Mouse (Mus musculus) heart, postnatal 0 days (tissue): ENCODE measurements around the gene Rho. TPM values are rescaled to one million over a fixed set of nuclear protein-coding genes. Genes with fewer than 3 reads are reported as not detected.
A peak's percentile ranks its signal among the peaks of the same experiment; 100 is the strongest.

Experiments used
- ATAC-seq: fragments of 200-750 bp; cut with Nextera tagmentation; 2 replicates; pipeline ENCODE4 v1.8.0; 2017; ENCODE audit warnings: low read depth, moderate number of reproducible peaks, moderate library complexity; ENCODE audit not compliant: insufficient read depth
- DNase-seq: peaks from one replicate; pipeline ENCODE4 v3.0.0-alpha.2; 2016; ENCODE audit warnings: low spot score
- H3K27ac ChIP-seq: fragments of 300-500 bp; sonication (generic); 2 replicates; pipeline ENCODE4 v1.5.1; 2014; ENCODE audit warnings: low read depth, mild to moderate bottlenecking
- H3K27me3 ChIP-seq: fragments of 300-500 bp; sonication (generic); 2 replicates; pipeline ENCODE4 v1.6.1; 2014; ENCODE audit warnings: low read length, mixed read lengths; ENCODE audit not compliant: control insufficient read depth, insufficient read depth
- H3K36me3 ChIP-seq: fragments of 300-500 bp; sonication (generic); replicated peaks from 2 replicates; pipeline ENCODE4 v1.6.1; 2014; ENCODE audit warnings: low read length, mixed read lengths; ENCODE audit not compliant: control insufficient read depth, insufficient read depth
- H3K4me1 ChIP-seq: fragments of 300-500 bp; sonication (generic); 2 replicates; pipeline ENCODE4 v1.6.1; 2014; ENCODE audit warnings: antibody characterized with exemption; ENCODE audit not compliant: control insufficient read depth, insufficient read depth
- H3K4me2 ChIP-seq: fragments of 300-500 bp; sonication (generic); 2 replicates; pipeline ENCODE4 v1.6.1; 2014; ENCODE audit warnings: low read depth, mild to moderate bottlenecking, low read length, moderate library complexity
- H3K4me3 ChIP-seq: fragments of 300-500 bp; sonication (generic); 2 replicates; pipeline ENCODE4 v1.5.1; 2014; ENCODE audit warnings: low read depth, low read length
- H3K9ac ChIP-seq: fragments of 300-500 bp; sonication (generic); replicated peaks from 2 replicates; pipeline ENCODE4 v1.6.1; 2014; ENCODE audit warnings: low read depth, low read length, mixed read lengths
- H3K9me3 ChIP-seq: fragments of 300-500 bp; sonication (generic); replicated peaks from 2 replicates; pipeline ENCODE4 v1.6.1; 2016; ENCODE audit warnings: low read length; ENCODE audit not compliant: control insufficient read depth
- CTCF ChIP-seq: IDR thresholded peaks from 2 replicates; pipeline ENCODE4 v1.5.1; 2016; ENCODE audit warnings: antibody characterized with exemption, control low read depth, low read depth
- EP300 ChIP-seq: IDR thresholded peaks from 2 replicates; pipeline ENCODE4 v1.6.1; 2016; ENCODE audit warnings: antibody characterized with exemption, low read depth
- WGBS: fragments of 180-500 bp; shearing (Covaris S2); extraction: QIAGEN DNeasy Blood & Tissue Kit; methylation state at CpG from one replicate; pipeline ENCODE4 v1.1.7; 2014; 5-methylcytosine and 5-hydroxymethylcytosine counted together
- polyA plus RNA-seq: library from polyadenylated mRNA; unstranded; fragments of >200 nt; fragmentation: Nextera tagmentation; extraction: Ambion mirVana; gene quantifications from 2 replicates; pipeline ENCODE4 v1.2.1, GENCODE M21; 2015
- total RNA-seq: library from RNA; depleted of rRNA; stranded (reverse); fragments of >200 nt; gene quantifications from 2 replicates; pipeline ENCODE4 v1.2.3, GENCODE M21; 2014; ENCODE audit warnings: low replicate concordance

Gene Rho
- total and polyA plus RNA-seq, 2 experiments from 2014 or later = 1.3 TPM; not detected in 1

DNA sequence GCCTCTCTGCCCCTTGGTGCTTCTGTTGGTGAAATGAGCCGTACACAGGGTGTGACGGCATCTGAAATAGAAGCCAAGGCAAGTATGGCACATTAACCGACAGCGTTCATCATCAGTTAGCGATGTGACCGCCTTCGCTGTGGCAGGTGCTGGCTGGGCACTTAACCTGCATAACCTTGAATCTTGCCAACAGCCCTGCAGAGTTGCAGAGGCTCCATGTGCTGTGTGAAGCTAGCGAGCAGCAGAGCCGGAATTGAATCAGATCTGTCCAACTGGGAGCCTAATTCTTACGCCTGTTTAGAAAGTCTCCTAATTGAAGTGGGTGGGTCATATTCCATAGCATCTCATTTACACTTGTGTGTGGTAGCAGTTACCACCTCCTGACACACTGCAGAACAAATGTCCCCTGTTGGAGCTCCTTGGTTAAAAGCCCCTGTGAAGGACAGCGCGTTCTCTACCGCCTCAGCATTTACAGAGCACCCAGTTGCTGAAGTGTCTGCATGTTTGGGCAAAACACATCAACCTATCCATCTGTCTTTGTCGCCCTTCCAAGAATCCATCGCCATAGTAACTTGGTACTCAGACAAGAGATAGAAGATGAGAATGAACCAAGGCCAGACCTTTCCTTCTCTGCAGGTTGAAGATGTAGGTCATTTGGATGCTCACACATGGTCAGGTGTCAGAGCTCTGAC is 16.9 kb upstream of the Rho start:
- no peak overlapping the region for H3K4me2 ChIP-seq
- WGBS = 74% methylated on average over 15 of the region's 15 CpGs
- H3K27me3 ChIP-seq = no peaks in the 10 kb centered on the region
- H3K4me1 ChIP-seq = peaks cover 48% of the 10 kb centered on the region
- TF ChIP-seq EP300 (no peak), CTCF (no peak)
- H3K9ac ChIP-seq = no peak overlapping the region
- no peaks in the 10 kb centered on the region for H3K9me3 ChIP-seq
- no peak overlapping the region for H3K4me3 ChIP-seq
- DNase-seq (no peak), ATAC-seq (no peak)
- H3K36me3 ChIP-seq = no peaks in the 10 kb centered on the region
- no peak overlapping the region for H3K27ac ChIP-seq

DNA sequence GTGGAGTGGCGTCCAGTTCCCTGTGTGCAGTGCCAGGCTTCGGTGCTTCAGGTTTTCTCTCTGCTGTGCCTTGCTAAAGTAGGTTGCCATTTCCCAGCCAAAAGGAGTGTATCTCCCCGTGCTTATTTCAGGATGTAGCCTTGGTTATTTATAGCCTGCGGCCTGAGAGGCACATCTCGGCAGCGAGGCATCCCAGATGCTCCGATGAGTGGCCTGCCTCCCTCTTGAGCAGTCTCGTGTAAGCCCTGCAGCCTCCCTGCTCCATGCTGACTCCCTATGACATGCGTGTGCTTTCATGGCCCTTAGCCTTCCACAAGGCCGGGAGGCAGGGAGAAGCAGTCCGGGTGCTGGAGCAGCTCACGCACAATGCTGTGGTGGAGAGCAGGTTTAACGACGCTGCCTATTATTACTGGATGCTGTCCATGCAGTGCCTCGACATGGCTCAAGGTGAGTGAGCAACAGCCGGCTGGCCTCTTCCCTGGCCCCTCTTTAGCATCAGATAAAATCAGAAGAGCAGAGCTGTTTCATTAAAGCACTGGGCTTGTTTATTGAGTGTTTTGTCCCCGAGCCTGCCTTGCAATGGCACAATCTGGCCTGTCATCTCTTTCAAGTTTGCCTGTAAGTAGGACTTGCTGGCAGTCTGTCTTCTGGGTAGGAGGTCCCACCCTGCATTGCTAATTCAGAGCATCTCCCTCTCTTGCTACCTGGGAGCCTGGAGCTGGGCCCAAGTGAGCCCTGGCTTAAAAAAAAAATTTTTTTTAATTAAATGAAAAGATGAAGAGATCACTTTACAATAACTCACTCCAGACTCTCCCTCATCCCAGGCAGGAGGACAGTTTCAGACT is 15.7 kb upstream of the Rho start:
- Histone ChIP-seq H3K36me3 (no peaks in the 10 kb centered on the region), H3K9ac (no peak overlapping the region), H3K4me2 (peak overlapping the region; percentile 1; the same call in 1 of the 2 replicates), H3K4me3 (no peak overlapping the region), H3K9me3 (no peaks in the 10 kb centered on the region), H3K27ac (peak overlapping the region; percentile 66), H3K27me3 (no peaks in the 10 kb centered on the region), H3K4me1 (peaks cover 51% of the 10 kb centered on the region)
- WGBS = 12% methylated on average over 17 of the region's 17 CpGs
- ATAC-seq (peak; percentile 70), DNase-seq (peak; percentile 72)
- TF ChIP-seq EP300 (no peak), CTCF (0 out of 2 replicates have a peak, but pooled peaks have one; percentile 3)

DNA sequence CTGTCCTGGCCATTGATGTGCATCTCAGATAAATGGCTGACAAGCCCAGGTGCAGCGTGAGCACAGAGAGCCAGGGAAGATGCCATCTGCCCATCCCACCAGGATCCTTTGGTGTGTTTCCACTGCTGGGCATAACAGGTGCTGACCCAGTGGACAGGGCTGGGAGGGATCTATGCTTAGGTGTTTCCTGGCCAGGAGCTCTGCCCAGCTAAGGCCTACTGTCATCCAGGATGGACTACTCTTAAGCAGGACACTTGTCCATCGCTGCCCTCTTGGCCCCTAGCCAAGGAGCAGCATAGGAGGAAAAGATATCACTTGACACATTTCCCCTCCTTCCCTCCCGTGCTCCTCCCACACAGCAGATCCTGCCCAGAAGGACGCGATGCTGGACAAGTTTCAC is 14.9 kb upstream of the Rho start:
- ATAC-seq (no peak), DNase-seq (no peak)
- WGBS = 41% methylated on average over 5 of the region's 5 CpGs
- Histone ChIP-seq H3K27ac (no peak overlapping the region), H3K4me1 (peaks cover 44% of the 10 kb centered on the region), H3K9me3 (no peaks in the 10 kb centered on the region), H3K36me3 (no peaks in the 10 kb centered on the region), H3K27me3 (no peaks in the 10 kb centered on the region), H3K4me2 (no peak overlapping the region), H3K4me3 (no peak overlapping the region), H3K9ac (no peak overlapping the region)
- TF ChIP-seq EP300 (no peak), CTCF (no peak)

DNA sequence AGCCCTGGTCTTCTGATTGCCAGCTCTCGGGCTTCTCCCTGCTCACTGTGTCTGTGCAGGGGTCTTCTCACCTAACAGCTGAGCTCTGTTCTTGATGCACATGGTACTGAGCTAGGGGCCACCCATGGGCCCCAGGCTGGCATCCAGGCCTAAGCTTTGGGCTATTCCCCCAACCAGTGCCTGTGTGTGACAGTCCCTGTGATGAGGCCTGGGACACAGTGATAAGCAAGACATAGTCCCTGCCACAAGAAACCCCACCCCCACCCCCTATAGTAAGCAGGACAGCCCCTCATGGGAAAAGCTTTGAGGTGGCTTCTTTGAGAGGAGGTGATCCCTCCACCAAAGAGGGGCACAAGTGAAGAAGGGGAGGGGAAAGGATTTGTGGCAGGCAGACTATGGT is 12.9 kb upstream of the Rho start:
- Histone ChIP-seq H3K4me3 (no peak overlapping the region), H3K27me3 (no peaks in the 10 kb centered on the region), H3K4me2 (no peak overlapping the region), H3K27ac (no peak overlapping the region), H3K36me3 (no peaks in the 10 kb centered on the region), H3K9ac (no peak overlapping the region), H3K4me1 (peaks cover 31% of the 10 kb centered on the region), H3K9me3 (no peaks in the 10 kb centered on the region)
- WGBS = 69% methylated on average over 1 of the region's 1 CpGs
- ATAC-seq = no peak
- DNase-seq = no peak
- TF ChIP-seq CTCF (no peak), EP300 (no peak)

DNA sequence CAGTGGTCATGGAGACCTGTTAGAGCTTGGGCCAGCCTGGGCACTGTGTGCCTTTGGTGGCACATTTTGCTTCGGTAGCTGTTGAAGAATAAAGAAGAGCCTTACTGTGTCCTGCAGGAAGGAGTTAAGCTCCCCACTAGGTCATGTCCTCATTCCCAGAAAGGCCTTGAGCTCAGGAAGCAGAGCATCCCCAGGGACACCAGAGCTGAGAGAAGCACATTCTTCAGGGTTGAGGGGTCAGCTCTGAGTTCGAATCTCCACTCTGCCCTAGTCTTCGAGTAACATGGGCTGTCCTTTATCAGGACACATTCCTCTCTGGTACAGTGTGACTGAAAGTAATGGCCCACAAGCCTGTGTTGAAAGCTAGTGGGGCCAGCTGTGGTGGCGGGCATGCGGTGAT is 11.7 kb upstream of the Rho start:
- no peak for DNase-seq
- no peak overlapping the region for H3K4me2 ChIP-seq
- 72% methylated on average over 5 of the region's 5 CpGs for WGBS
- H3K4me1 ChIP-seq = peaks cover 37% of the 10 kb centered on the region
- H3K36me3 ChIP-seq = no peaks in the 10 kb centered on the region
- H3K9ac ChIP-seq = no peak overlapping the region
- H3K27me3 ChIP-seq = no peaks in the 10 kb centered on the region
- H3K9me3 ChIP-seq = no peaks in the 10 kb centered on the region
- no peak for ATAC-seq
- H3K4me3 ChIP-seq = no peak overlapping the region
- no peak overlapping the region for H3K27ac ChIP-seq
- TF ChIP-seq EP300 = no peak
- no peak for TF ChIP-seq CTCF
